ENCODE assay signal across 11 mouse cellular contexts in genomic region chr7:30612654-30613402, GRCm38 (mm10). TPM values are rescaled to one million over a fixed set of nuclear protein-coding genes. Genes with fewer than 3 reads are reported as not detected.
DNase-seq lines count a peak whose midpoint lies in the region; ATAC-seq and TF ChIP-seq lines count a peak whose summit lies in the region.
"Had no signal": no experiment of that assay in that cellular context is flagged by ENCODE, and none has a peak within 500 bp of the region (broad histone marks: within the 10 kb centered on the region; RNA-seq: fewer than 3 reads in every experiment).

Gene Upk1a (minus strand): TSS chr7:30612847.

- H3K4me3 ChIP-seq in intestine, embryonic 14.5 days (ENCODE audit: low read depth, low read length): no peak within 1 kb of the TSS
- no peak within 1 kb of the TSS for H3K4me3 ChIP-seq in intestine, postnatal 0 days (ENCODE audit: low read depth, low read length)
- H3K4me3 ChIP-seq in midbrain, embryonic 13.5 days (replicated peaks): no peak within 1 kb of the TSS
- H3K4me3 ChIP-seq in midbrain, embryonic 10.5 days: no peak within 1 kb of the TSS
- H3K4me3 ChIP-seq in intestine, embryonic 16.5 days (ENCODE audit: low read length): no peak within 1 kb of the TSS
- H3K4me3 ChIP-seq: limb, embryonic 15.5 days had no signal

- 54% methylated on average over 8 of the region's 8 CpGs for whole genome bisulfite sequencing in intestine, embryonic 14.5 days
- 32% methylated on average over 8 of the region's 8 CpGs for WGBS in intestine, postnatal 0 days
- 79% methylated on average over 8 of the region's 8 CpGs for WGBS in midbrain, embryonic 13.5 days
- WGBS in midbrain, embryonic 10.5 days: 79% methylated on average over 8 of the region's 8 CpGs
- WGBS in intestine, embryonic 16.5 days: 45% methylated on average over 8 of the region's 8 CpGs

- no peaks in the 10 kb centered on the region for H3K9me3 ChIP-seq in intestine, embryonic 14.5 days (ENCODE audit: control insufficient read depth, low read length)
- H3K9me3 ChIP-seq in intestine, postnatal 0 days (ENCODE audit: control insufficient read depth): no peaks in the 10 kb centered on the region
- no peaks in the 10 kb centered on the region for H3K9me3 ChIP-seq in midbrain, embryonic 13.5 days
- no peaks in the 10 kb centered on the region for H3K9me3 ChIP-seq in midbrain, embryonic 10.5 days (replicated peaks)
- no peaks in the 10 kb centered on the region for H3K9me3 ChIP-seq in intestine, embryonic 16.5 days (ENCODE audit: control insufficient read depth, low read length)
- H3K9me3 ChIP-seq: limb, embryonic 15.5 days had no signal

- peak; percentile 51 for ATAC-seq in intestine, embryonic 14.5 days (replicated peaks; ENCODE audit: low FRiP score, low TSS enrichment, low read depth)
- no peak for ATAC-seq in intestine, postnatal 0 days
- ATAC-seq in midbrain, embryonic 13.5 days: 0 out of 2 replicates have a peak, but pooled peaks have one; percentile 10
- peak; percentile 57 for ATAC-seq in intestine, embryonic 16.5 days
- ATAC-seq: hindbrain, postnatal 0 days had no signal

- no peaks in the 10 kb centered on the region for H3K27me3 ChIP-seq in intestine, embryonic 14.5 days (replicated peaks; ENCODE audit: control insufficient read depth, insufficient read depth, low read length)
- no peaks in the 10 kb centered on the region for H3K27me3 ChIP-seq in intestine, postnatal 0 days (replicated peaks; ENCODE audit: control insufficient read depth, insufficient read depth, low read length)
- no peaks in the 10 kb centered on the region for H3K27me3 ChIP-seq in midbrain, embryonic 13.5 days
- no peaks in the 10 kb centered on the region for H3K27me3 ChIP-seq in midbrain, embryonic 10.5 days (ENCODE audit: low read depth, poor library complexity, severe bottlenecking)
- H3K27me3 ChIP-seq in intestine, embryonic 16.5 days (replicated peaks; ENCODE audit: control insufficient read depth, insufficient read depth, low read length): no peaks in the 10 kb centered on the region
- H3K27me3 ChIP-seq: limb, embryonic 15.5 days had no signal

- H3K9ac ChIP-seq in intestine, embryonic 14.5 days (ENCODE audit: low read length): 0 out of 2 replicates have a peak within 1 kb of the TSS, but pooled peaks have one; percentile 7
- H3K9ac ChIP-seq in intestine, postnatal 0 days (ENCODE audit: low read depth, low read length): no peak within 1 kb of the TSS
- H3K9ac ChIP-seq in midbrain, embryonic 13.5 days (replicated peaks): no peak within 1 kb of the TSS
- H3K9ac ChIP-seq in intestine, embryonic 16.5 days (ENCODE audit: low read depth, low read length): no peak within 1 kb of the TSS
- H3K9ac ChIP-seq: limb, embryonic 15.5 days had no signal

- H3K36me3 ChIP-seq in intestine, embryonic 14.5 days (ENCODE audit: control insufficient read depth, insufficient read depth, low read length): peaks cover 20% of the 10 kb centered on the region
- H3K36me3 ChIP-seq in intestine, postnatal 0 days (ENCODE audit: control insufficient read depth, insufficient read depth): peaks cover 14% of the 10 kb centered on the region
- peaks cover 29% of the 10 kb centered on the region for H3K36me3 ChIP-seq in midbrain, embryonic 13.5 days
- peaks cover 30% of the 10 kb centered on the region for H3K36me3 ChIP-seq in midbrain, embryonic 10.5 days
- H3K36me3 ChIP-seq in intestine, embryonic 16.5 days (ENCODE audit: control insufficient read depth, insufficient read depth, low read length): peaks cover 14% of the 10 kb centered on the region; the same call in 1 of the 2 replicates

- no peak for TF ChIP-seq CTCF in intestine, postnatal 0 days (IDR thresholded peaks at IDR 0.05; ENCODE audit: low read depth)

- no peaks in the 10 kb centered on the region for H3K4me1 ChIP-seq in intestine, embryonic 14.5 days (replicated peaks; ENCODE audit: control insufficient read depth, insufficient read depth, low read length)
- H3K4me1 ChIP-seq in intestine, postnatal 0 days (replicated peaks; ENCODE audit: control insufficient read depth, insufficient read depth, low read length): no peaks in the 10 kb centered on the region
- no peaks in the 10 kb centered on the region; the same call in 1 of the 2 replicates for H3K4me1 ChIP-seq in midbrain, embryonic 13.5 days (replicated peaks)
- H3K4me1 ChIP-seq in midbrain, embryonic 10.5 days: 0 out of 2 replicates have a peak, but pooled peaks cover 8% of the 10 kb centered on the region
- peaks cover 12% of the 10 kb centered on the region for H3K4me1 ChIP-seq in intestine, embryonic 16.5 days (ENCODE audit: control insufficient read depth, insufficient read depth, low read length)

- no peak within 1 kb of the TSS; the same call in 1 of the 2 replicates for H3K27ac ChIP-seq in intestine, embryonic 14.5 days (ENCODE audit: low read depth)
- no peak within 1 kb of the TSS for H3K27ac ChIP-seq in intestine, postnatal 0 days (ENCODE audit: low read depth, low read length)
- H3K27ac ChIP-seq in midbrain, embryonic 13.5 days: no peak within 1 kb of the TSS
- no peak within 1 kb of the TSS for H3K27ac ChIP-seq in midbrain, embryonic 10.5 days (replicated peaks)
- H3K27ac ChIP-seq in intestine, embryonic 16.5 days (ENCODE audit: low read length): no peak within 1 kb of the TSS
- H3K27ac ChIP-seq: hindbrain, postnatal 0 days; limb, embryonic 15.5 days had no signal

- DNase-seq in intestine, embryonic 14.5 days (ENCODE audit: low spot score): no peak
- DNase-seq in midbrain, embryonic 10.5 days (ENCODE audit: low spot score): no peak
- peak; percentile 58 to 70 for DNase-seq in urinary bladder, postnatal 36 days (ENCODE audit: low spot score in 2 of 2)
- DNase-seq in cerebellum, adult 9-10 months: no peak
- DNase-seq: right cerebral cortex, postnatal 25 days had no signal

- H3K4me2 ChIP-seq in intestine, embryonic 14.5 days (ENCODE audit: low read length): peak within 1 kb of the TSS; percentile 30
- H3K4me2 ChIP-seq in intestine, postnatal 0 days (replicated peaks; ENCODE audit: low read depth): no peak within 1 kb of the TSS
- no peak within 1 kb of the TSS for H3K4me2 ChIP-seq in midbrain, embryonic 13.5 days (replicated peaks)
- H3K4me2 ChIP-seq in intestine, embryonic 16.5 days (ENCODE audit: low read depth, low read length): no peak within 1 kb of the TSS
- H3K4me2 ChIP-seq: limb, embryonic 15.5 days; midbrain, embryonic 11.5 days had no signal

RNA-seq across cellular contexts. Expression of gene Upk1a, which starts in this region (rescaled TPM):
- 12.1 and 15.3 TPM in 2 replicates for polyA plus RNA-seq in intestine, embryonic 14.5 days (2014; fragmentation: Nextera tagmentation; extraction: Ambion mirVana)
- 1.0 and 1.6 TPM in 2 replicates for polyA plus RNA-seq in intestine, postnatal 0 days (2015; fragmentation: Nextera tagmentation; extraction: Ambion mirVana)
- 0.46 and 0.73 TPM in 2 replicates for polyA plus RNA-seq in midbrain, embryonic 13.5 days (2015; fragmentation: Nextera tagmentation; extraction: Ambion mirVana)
- 0.44 and 0.79 TPM in 2 replicates for polyA plus RNA-seq in midbrain, embryonic 10.5 days (2016; fragmentation: Nextera tagmentation; extraction: Ambion mirVana)
- 5.9 and 7.3 TPM in 2 replicates for polyA plus RNA-seq in intestine, embryonic 16.5 days (2015; fragmentation: Nextera tagmentation; extraction: Ambion mirVana)

Comparison
In these comparisons a context has a peak if more than half of its experiments do, and no peak if none do; other contexts are left out.
1. Peak in ATAC-seq in midbrain, embryonic 13.5 days; RNA of the gene not detected or under 1 TPM.
2. DNase-seq: peak in urinary bladder, postnatal 36 days (2 of 2); none in intestine, embryonic 14.5 days (single experiment), midbrain, embryonic 10.5 days (single experiment) and cerebellum, adult 9-10 months (single experiment).